Mouse (Mus musculus) lung, adult 2 months (tissue): Measurements from ENCODE around the gene Mea1. TPM values are rescaled to one million over a fixed set of nuclear protein-coding genes. Genes with fewer than 3 reads are reported as not detected.

ENCODE experiments used
- DNase-seq: peaks from one replicate; pipeline ENCODE4 v3.0.0; 2022
- H3K4me1 ChIP-seq: fragments of 200-500 bp; 2 replicates; pipeline ENCODE4 v1.6.1; 2011; ENCODE audit warnings: low read length; ENCODE audit not compliant: control insufficient read depth, insufficient read depth
- H3K4me3 ChIP-seq: fragments of 200-500 bp; replicated peaks from 2 replicates; pipeline ENCODE3; 2011; ENCODE audit warnings: low read depth, mild to moderate bottlenecking, control low read depth, low read length; ENCODE audit errors: extremely low read depth
- CTCF ChIP-seq: fragments of 200-500 bp; IDR thresholded peaks from 2 replicates; pipeline ENCODE4 v1.5.1; 2011; ENCODE audit warnings: mild to moderate bottlenecking, low read length, control low read depth; ENCODE audit not compliant: insufficient read depth
- POLR2A ChIP-seq: fragments of 200-500 bp; IDR thresholded peaks from 2 replicates; pipeline ENCODE4 v1.6.1; 2011; ENCODE audit warnings: low read depth, mild to moderate bottlenecking, control low read depth, low read length, borderline replicate concordance; ENCODE audit errors: extremely low read depth
- WGBS: fragments of 180-500 bp; shearing (Covaris S2); methylation state at CpG from one replicate; pipeline ENCODE4 v1.1.7; 2018; 5-methylcytosine and 5-hydroxymethylcytosine counted together
- polyA plus RNA-seq: library from polyadenylated mRNA; depleted of rRNA; stranded (reverse); fragments of >200 nt; gene quantifications from 2 replicates; pipeline ENCODE4 v1.2.3, GENCODE M21; 2012

Mea1 gene
- polyA plus RNA-seq, 1 experiment = 55.7 TPM

GRCm38 (mm10) chr17:46646322-46646662 lies 32.3 kb upstream of the Mea1 start:
- DNase-seq = no peak
- H3K4me3 ChIP-seq = peak overlapping the region; percentile 88
- TF ChIP-seq POLR2A (no peak), CTCF (no peak)
- WGBS = under 1% methylated on average over 19 of the region's 19 CpGs
- H3K4me1 ChIP-seq = peaks cover 17% of the 10 kb centered on the region

- TF ChIP-seq CTCF = no peak
- no peak for TF ChIP-seq POLR2A
- no peak overlapping the region for H3K4me3 ChIP-seq
- no peak for DNase-seq
- peaks cover 24% of the 10 kb centered on the region for H3K4me1 ChIP-seq
- WGBS = 87% methylated on average over 7 of the region's 7 CpGs
Measured at GRCm38 (mm10) chr17:46647279-46647678, 31.3 kb upstream of the Mea1 start.

GRCm38 (mm10) chr17:46648436-46648835 lies 30.2 kb upstream of the Mea1 start:
- no peak for DNase-seq
- TF ChIP-seq POLR2A (no peak), CTCF (no peak)
- H3K4me3 ChIP-seq = no peak overlapping the region
- 79% methylated on average over 9 of the region's 9 CpGs for WGBS
- H3K4me1 ChIP-seq = peaks cover 24% of the 10 kb centered on the region

- DNase-seq = no peak
- peaks cover 19% of the 10 kb centered on the region for H3K4me1 ChIP-seq
- peak overlapping the region; percentile 83 for H3K4me3 ChIP-seq
- 15% methylated on average over 15 of the region's 15 CpGs for WGBS
- TF ChIP-seq CTCF = no peak
- no peak for TF ChIP-seq POLR2A
Measured at GRCm38 (mm10) chr17:46649811-46650210, 28.8 kb upstream of the Mea1 start.

GRCm38 (mm10) chr17:46650232-46651031 lies 28.2 kb upstream of the Mea1 start, which contains the start of gene Cul7:
Gene Cul7 (plus strand): TSS chr17:46650337.
- Histone ChIP-seq H3K4me3 (peak within 1 kb of the TSS; percentile 83), H3K4me1 (peaks cover 19% of the 10 kb centered on the region)
- DNase-seq = peak; percentile 84
- WGBS = under 1% methylated on average over 58 of the region's 58 CpGs
- no peak for TF ChIP-seq CTCF
- peak; percentile 69; the same call in 1 of the 2 replicates for TF ChIP-seq POLR2A

- WGBS = 60% methylated on average over 17 of the region's 17 CpGs
- Histone ChIP-seq H3K4me3 (peak overlapping the region; percentile 83), H3K4me1 (peaks cover 19% of the 10 kb centered on the region)
- DNase-seq = no peak
- no peak for TF ChIP-seq POLR2A
- TF ChIP-seq CTCF = no peak
Measured at GRCm38 (mm10) chr17:46651292-46651691, 27.3 kb upstream of the Mea1 start.

GRCm38 (mm10) chr17:46651755-46652547 lies 26.6 kb upstream of the Mea1 start:
- 54% methylated on average over 20 of the region's 20 CpGs for WGBS
- Histone ChIP-seq H3K4me3 (no peak overlapping the region), H3K4me1 (peaks cover 16% of the 10 kb centered on the region)
- no peak for TF ChIP-seq POLR2A
- TF ChIP-seq CTCF = no peak
- DNase-seq = no peak

GRCm38 (mm10) chr17:46656054-46656453 lies 22.5 kb upstream of the Mea1 start:
- WGBS = 61% methylated on average over 6 of the region's 6 CpGs
- no peak for TF ChIP-seq CTCF
- TF ChIP-seq POLR2A = no peak
- Histone ChIP-seq H3K4me1 (peaks cover 10% of the 10 kb centered on the region), H3K4me3 (no peak overlapping the region)
- no peak for DNase-seq

GRCm38 (mm10) chr17:46661351-46661750 lies 17.2 kb upstream of the Mea1 start:
- WGBS = 92% methylated on average over 9 of the region's 9 CpGs
- Histone ChIP-seq H3K4me3 (no peak overlapping the region), H3K4me1 (no peaks in the 10 kb centered on the region)
- TF ChIP-seq CTCF = no peak
- no peak for TF ChIP-seq POLR2A
- no peak for DNase-seq

- DNase-seq = no peak
- WGBS = 83% methylated on average over 12 of the region's 12 CpGs
- TF ChIP-seq POLR2A = no peak
- no peak for TF ChIP-seq CTCF
- Histone ChIP-seq H3K4me3 (no peak overlapping the region), H3K4me1 (no peaks in the 10 kb centered on the region)
Measured at GRCm38 (mm10) chr17:46661981-46662380, 16.6 kb upstream of the Mea1 start.

GRCm38 (mm10) chr17:46662730-46663129 lies 15.9 kb upstream of the Mea1 start:
- 83% methylated on average over 5 of the region's 5 CpGs for WGBS

More at GRCm38 (mm10) chr17:46662730-46663129, 15.9 kb upstream of the Mea1 start:
- H3K4me3 ChIP-seq = no peak overlapping the region
- DNase-seq = no peak
- no peak for TF ChIP-seq POLR2A
- H3K4me1 ChIP-seq = no peaks in the 10 kb centered on the region
